Mouse (Mus musculus) kidney, postnatal 0 days (tissue): ENCODE data around the gene Plppr4. TPM values are rescaled to one million over a fixed set of nuclear protein-coding genes. Genes with fewer than 3 reads are reported as not detected.

Source experiments
- ATAC-seq: fragments of 200-750 bp; cut with Nextera tagmentation; replicated peaks from 2 replicates; pipeline ENCODE4 v1.8.0; 2017; ENCODE audit warnings: low read depth, moderate number of reproducible peaks, moderate TSS enrichment, moderate library complexity; ENCODE audit not compliant: low FRiP score
- DNase-seq: peaks from one replicate; pipeline ENCODE4 v3.0.0-alpha.2; 2016; ENCODE audit warnings: low spot score
- H3K27ac ChIP-seq: fragments of 300-500 bp; sonication (generic); 2 replicates; pipeline ENCODE4 v1.5.1; 2014; ENCODE audit warnings: mild to moderate bottlenecking
- H3K27me3 ChIP-seq: fragments of 300-500 bp; sonication (generic); 2 replicates; pipeline ENCODE4 v1.6.1; 2014; ENCODE audit warnings: low read length, mixed read lengths; ENCODE audit not compliant: insufficient read depth
- H3K36me3 ChIP-seq: fragments of 300-500 bp; sonication (generic); 2 replicates; pipeline ENCODE4 v1.6.1; 2014; ENCODE audit warnings: low read length, mixed read lengths; ENCODE audit not compliant: insufficient read depth
- H3K4me1 ChIP-seq: fragments of 300-500 bp; sonication (generic); replicated peaks from 2 replicates; pipeline ENCODE4 v1.6.1; 2014; ENCODE audit warnings: antibody characterized with exemption, low read length, mixed read lengths; ENCODE audit not compliant: insufficient read depth
- H3K4me2 ChIP-seq: fragments of 300-500 bp; sonication (generic); 2 replicates; pipeline ENCODE4 v1.6.1; 2014; ENCODE audit warnings: mild to moderate bottlenecking, low read length, moderate library complexity, mixed read lengths
- H3K4me3 ChIP-seq: fragments of 300-500 bp; sonication (generic); replicated peaks from 2 replicates; pipeline ENCODE4 v1.5.1; 2014; ENCODE audit warnings: low read depth, low read length
- H3K9ac ChIP-seq: fragments of 300-500 bp; sonication (generic); 2 replicates; pipeline ENCODE4 v1.6.1; 2014; ENCODE audit warnings: low read depth, low read length
- H3K9me3 ChIP-seq: fragments of 300-500 bp; sonication (generic); replicated peaks from 2 replicates; pipeline ENCODE4 v1.6.1; 2016; ENCODE audit warnings: low read length, inconsistent platforms, mixed read lengths
- CTCF ChIP-seq: IDR thresholded peaks from 2 replicates; pipeline ENCODE4 v1.5.1; 2016; ENCODE audit warnings: antibody characterized with exemption, low read depth, mild to moderate bottlenecking, moderate library complexity
- WGBS: fragments of 180-500 bp; shearing (Covaris S2); extraction: QIAGEN DNeasy Blood & Tissue Kit; methylation state at CpG from one replicate; pipeline ENCODE4 v1.1.7; 2014; 5-methylcytosine and 5-hydroxymethylcytosine counted together
- microRNA-seq: library from miRNA; unstranded; fragments of <30 nt; microRNA quantifications from one replicate; pipeline ENCODE4, GENCODE M21; 2016
- polyA plus RNA-seq: library from polyadenylated mRNA; unstranded; fragments of >200 nt; fragmentation: Nextera tagmentation; extraction: Ambion mirVana; gene quantifications from 2 replicates; pipeline ENCODE4 v1.2.1, GENCODE M21; 2015

Gene Plppr4
- polyA plus RNA-seq, 1 experiment from 2014 or later: 1.2 TPM

GRCm38 (mm10) chr3:117300735-117301271 lies 59.9 kb downstream of the Plppr4 start:
- 69% methylated on average over 1 of the region's 1 CpGs for WGBS
- Histone ChIP-seq H3K4me2 (no peak overlapping the region), H3K4me3 (no peak overlapping the region), H3K27me3 (no peaks in the 10 kb centered on the region), H3K27ac (no peak overlapping the region), H3K9me3 (no peaks in the 10 kb centered on the region), H3K36me3 (no peaks in the 10 kb centered on the region), H3K9ac (no peak overlapping the region), H3K4me1 (no peaks in the 10 kb centered on the region)
- DNase-seq (no peak), ATAC-seq (no peak)
- TF ChIP-seq CTCF: no peak

GRCm38 (mm10) chr3:117297735-117298134 lies 62.9 kb downstream of the Plppr4 start:
- Histone ChIP-seq H3K4me2 (no peak overlapping the region), H3K27me3 (no peaks in the 10 kb centered on the region), H3K27ac (no peak overlapping the region), H3K4me3 (no peak overlapping the region), H3K36me3 (no peaks in the 10 kb centered on the region), H3K4me1 (no peaks in the 10 kb centered on the region), H3K9me3 (no peaks in the 10 kb centered on the region), H3K9ac (no peak overlapping the region)
- ATAC-seq (no peak), DNase-seq (no peak)
- TF ChIP-seq CTCF: no peak
- 80% methylated on average over 1 of the region's 1 CpGs for WGBS

- TF ChIP-seq CTCF: no peak
- WGBS: 88% methylated on average over 2 of the region's 2 CpGs
- DNase-seq: no peak
Measured at GRCm38 (mm10) chr3:117294308-117294925, 66.3 kb downstream of the Plppr4 start.

More at GRCm38 (mm10) chr3:117294308-117294925, 66.3 kb downstream of the Plppr4 start:
- no peak overlapping the region for H3K27ac ChIP-seq
- no peaks in the 10 kb centered on the region for H3K27me3 ChIP-seq
- no peaks in the 10 kb centered on the region for H3K36me3 ChIP-seq
- H3K9me3 ChIP-seq: no peaks in the 10 kb centered on the region
- H3K9ac ChIP-seq: no peak overlapping the region
- no peak for ATAC-seq
- H3K4me3 ChIP-seq: no peak overlapping the region
- H3K4me2 ChIP-seq: no peak overlapping the region
- no peaks in the 10 kb centered on the region for H3K4me1 ChIP-seq

Small RNA genes within 50 kb of the gene (microRNA-seq; reads per million reads assigned to microRNA genes)
- gene Gm22408: not detected

Other genes starting within 250 kb of the Plppr4 start
- gene Plppr5, start 214.0 kb upstream of the Plppr4 start, polyA plus RNA-seq: 0.17 and 0.18 TPM in 2 replicates